Mouse (Mus musculus): Measurements from ENCODE around the gene Fgfr1op2.

Fgfr1op2 gene

GRCm38 (mm10) chr6:146642276-146643183 is 65.5 kb downstream of the Fgfr1op2 start, which contains the start of the genes Med21 and Tm7sf3:
Gene Med21 (plus strand): TSS chr6:146642547.
Gene Tm7sf3 (minus strand): TSS chr6:146642824.
- DNase-seq (ENCODE audit: low spot score): peak; percentile 96

- no peak for DNase-seq (ENCODE audit: low spot score)
Observed at GRCm38 (mm10) chr6:146643184-146643570, 66.2 kb downstream of the Fgfr1op2 start.

Data from urinary bladder, postnatal 10 days (tissue).